Mouse (Mus musculus) heart, postnatal 0 days (tissue): ENCODE results near the gene Stx4a. TPM values are rescaled to one million over a fixed set of nuclear protein-coding genes. Genes with fewer than 3 reads are reported as not detected.

Experiments
- ATAC-seq: fragments of 200-750 bp; cut with Nextera tagmentation; 2 replicates; pipeline ENCODE4 v1.8.0; 2017; ENCODE audit warnings: low read depth, moderate number of reproducible peaks, moderate library complexity; ENCODE audit not compliant: insufficient read depth
- DNase-seq: peaks from one replicate; pipeline ENCODE4 v3.0.0-alpha.2; 2016; ENCODE audit warnings: low spot score
- H3K27ac ChIP-seq: fragments of 300-500 bp; sonication (generic); 2 replicates; pipeline ENCODE4 v1.5.1; 2014; ENCODE audit warnings: low read depth, mild to moderate bottlenecking
- H3K27me3 ChIP-seq: fragments of 300-500 bp; sonication (generic); 2 replicates; pipeline ENCODE4 v1.6.1; 2014; ENCODE audit warnings: low read length, mixed read lengths; ENCODE audit not compliant: control insufficient read depth, insufficient read depth
- H3K36me3 ChIP-seq: fragments of 300-500 bp; sonication (generic); replicated peaks from 2 replicates; pipeline ENCODE4 v1.6.1; 2014; ENCODE audit warnings: low read length, mixed read lengths; ENCODE audit not compliant: control insufficient read depth, insufficient read depth
- H3K4me1 ChIP-seq: fragments of 300-500 bp; sonication (generic); 2 replicates; pipeline ENCODE4 v1.6.1; 2014; ENCODE audit warnings: antibody characterized with exemption; ENCODE audit not compliant: control insufficient read depth, insufficient read depth
- H3K4me2 ChIP-seq: fragments of 300-500 bp; sonication (generic); 2 replicates; pipeline ENCODE4 v1.6.1; 2014; ENCODE audit warnings: low read depth, mild to moderate bottlenecking, low read length, moderate library complexity
- H3K4me3 ChIP-seq: fragments of 300-500 bp; sonication (generic); 2 replicates; pipeline ENCODE4 v1.5.1; 2014; ENCODE audit warnings: low read depth, low read length
- H3K9ac ChIP-seq: fragments of 300-500 bp; sonication (generic); replicated peaks from 2 replicates; pipeline ENCODE4 v1.6.1; 2014; ENCODE audit warnings: low read depth, low read length, mixed read lengths
- H3K9me3 ChIP-seq: fragments of 300-500 bp; sonication (generic); replicated peaks from 2 replicates; pipeline ENCODE4 v1.6.1; 2016; ENCODE audit warnings: low read length; ENCODE audit not compliant: control insufficient read depth
- CTCF ChIP-seq: IDR thresholded peaks from 2 replicates; pipeline ENCODE4 v1.5.1; 2016; ENCODE audit warnings: antibody characterized with exemption, control low read depth, low read depth
- EP300 ChIP-seq: IDR thresholded peaks from 2 replicates; pipeline ENCODE4 v1.6.1; 2016; ENCODE audit warnings: antibody characterized with exemption, low read depth
- WGBS: fragments of 180-500 bp; shearing (Covaris S2); extraction: QIAGEN DNeasy Blood & Tissue Kit; methylation state at CpG from one replicate; pipeline ENCODE4 v1.1.7; 2014; 5-methylcytosine and 5-hydroxymethylcytosine counted together
- polyA plus RNA-seq: library from polyadenylated mRNA; unstranded; fragments of >200 nt; fragmentation: Nextera tagmentation; extraction: Ambion mirVana; gene quantifications from 2 replicates; pipeline ENCODE4 v1.2.1, GENCODE M21; 2015
- total RNA-seq: library from RNA; depleted of rRNA; stranded (reverse); fragments of >200 nt; gene quantifications from 2 replicates; pipeline ENCODE4 v1.2.3, GENCODE M21; 2014; ENCODE audit warnings: low replicate concordance

Stx4a gene
- total and polyA plus RNA-seq, 2 experiments from 2014 or later, result 14.5 to 46.5 TPM

GRCm38 (mm10) chr7:127815116-127815665 is 8.9 kb upstream of the Stx4a start:
- DNase-seq (no peak), ATAC-seq (no peak)
- Histone ChIP-seq H3K27me3 (no peaks in the 10 kb centered on the region), H3K9me3 (no peaks in the 10 kb centered on the region), H3K9ac (no peak overlapping the region), H3K4me1 (peaks cover 7% of the 10 kb centered on the region; the same call in 1 of the 2 replicates), H3K4me3 (no peak overlapping the region), H3K36me3 (no peaks in the 10 kb centered on the region), H3K27ac (peak overlapping the region; percentile 91; the same call in 1 of the 2 replicates), H3K4me2 (no peak overlapping the region)
- 87% methylated on average over 15 of the region's 15 CpGs for WGBS
- TF ChIP-seq EP300, result no peak
- TF ChIP-seq CTCF, result no peak

- no peaks in the 10 kb centered on the region for H3K36me3 ChIP-seq
- DNase-seq (peak; percentile 62), ATAC-seq (peak; percentile 19; the same call in 1 of the 2 replicates)
- H3K4me3 ChIP-seq, result no peak overlapping the region
- no peak overlapping the region for H3K9ac ChIP-seq
- no peaks in the 10 kb centered on the region for H3K27me3 ChIP-seq
- peak; percentile 59 for TF ChIP-seq CTCF
- no peak for TF ChIP-seq EP300
- 49% methylated on average over 15 of the region's 15 CpGs for WGBS
- H3K27ac ChIP-seq, result peak overlapping the region; percentile 36; the same call in 1 of the 2 replicates
- H3K4me1 ChIP-seq, result peaks cover 7% of the 10 kb centered on the region; the same call in 1 of the 2 replicates
- no peaks in the 10 kb centered on the region for H3K9me3 ChIP-seq
- H3K4me2 ChIP-seq, result no peak overlapping the region
Observed at GRCm38 (mm10) chr7:127815954-127816821, 7.9 kb upstream of the Stx4a start.

- Histone ChIP-seq H3K27me3 (no peaks in the 10 kb centered on the region), H3K9me3 (no peaks in the 10 kb centered on the region), H3K36me3 (no peaks in the 10 kb centered on the region), H3K4me2 (no peak overlapping the region), H3K4me3 (no peak overlapping the region), H3K9ac (no peak overlapping the region), H3K4me1 (peaks cover 7% of the 10 kb centered on the region; the same call in 1 of the 2 replicates), H3K27ac (no peak overlapping the region)
- no peak for TF ChIP-seq CTCF
- TF ChIP-seq EP300, result no peak
- ATAC-seq (no peak), DNase-seq (no peak)
- WGBS, result 72% methylated on average over 7 of the region's 7 CpGs
Observed at GRCm38 (mm10) chr7:127817053-127817452, 7.0 kb upstream of the Stx4a start.

GRCm38 (mm10) chr7:127817776-127818175 is 6.3 kb upstream of the Stx4a start:
- no peak overlapping the region for H3K4me3 ChIP-seq
- H3K4me2 ChIP-seq, result no peak overlapping the region
- no peaks in the 10 kb centered on the region for H3K9me3 ChIP-seq
- ATAC-seq (no peak), DNase-seq (no peak)
- no peak overlapping the region for H3K27ac ChIP-seq
- H3K27me3 ChIP-seq, result no peaks in the 10 kb centered on the region
- TF ChIP-seq CTCF (no peak), EP300 (no peak)
- H3K4me1 ChIP-seq, result peaks cover 7% of the 10 kb centered on the region; the same call in 1 of the 2 replicates
- no peak overlapping the region for H3K9ac ChIP-seq
- H3K36me3 ChIP-seq, result no peaks in the 10 kb centered on the region
- 77% methylated on average over 5 of the region's 5 CpGs for WGBS

- TF ChIP-seq EP300 (no peak), CTCF (no peak)
- H3K4me1 ChIP-seq, result peaks cover 3% of the 10 kb centered on the region; the same call in 1 of the 2 replicates
- no peak overlapping the region for H3K4me3 ChIP-seq
- peak overlapping the region; percentile 50 for H3K27ac ChIP-seq
- no peaks in the 10 kb centered on the region for H3K36me3 ChIP-seq
- no peak for ATAC-seq
- 57% methylated on average over 13 of the region's 13 CpGs for WGBS
- peaks cover 15% of the 10 kb centered on the region; the same call in 1 of the 2 replicates for H3K27me3 ChIP-seq
- H3K9me3 ChIP-seq, result no peaks in the 10 kb centered on the region
- H3K9ac ChIP-seq, result no peak overlapping the region
- no peak for DNase-seq
- no peak overlapping the region for H3K4me2 ChIP-seq
Observed at GRCm38 (mm10) chr7:127820836-127821509, 3.1 kb upstream of the Stx4a start.
